ENCODE assay signal across 25 mouse cellular contexts in genomic region chr10:56737073-56737472, GRCm38 (mm10).
"Had no signal": no experiment of that assay in that cellular context is flagged by ENCODE, and none has a peak within 500 bp of the region (broad histone marks: within the 10 kb centered on the region; RNA-seq: fewer than 3 reads in every experiment).

No protein-coding gene starts in this region.

- H3K4me2 ChIP-seq: limb, embryonic 12.5 days; limb, embryonic 15.5 days; liver, embryonic 12.5 days; liver, embryonic 15.5 days; lung, embryonic 15.5 days; midbrain, embryonic 11.5 days; neural tube, embryonic 12.5 days; neural tube, embryonic 15.5 days; stomach, embryonic 15.5 days had no signal

- H3K4me3 ChIP-seq: layer of hippocampus, adult 2 months; limb, embryonic 12.5 days; limb, embryonic 15.5 days; liver, embryonic 12.5 days; liver, embryonic 15.5 days; lung, embryonic 15.5 days; neural tube, embryonic 12.5 days; neural tube, embryonic 15.5 days; stomach, embryonic 15.5 days had no signal

- H3K9ac ChIP-seq: limb, embryonic 12.5 days; limb, embryonic 15.5 days; liver, embryonic 12.5 days; liver, embryonic 15.5 days; lung, embryonic 15.5 days; neural tube, embryonic 12.5 days; neural tube, embryonic 15.5 days; stomach, embryonic 15.5 days had no signal

- H3K27ac ChIP-seq: kidney, postnatal 0 days; layer of hippocampus, adult 2 months; limb, embryonic 12.5 days; limb, embryonic 15.5 days; liver, embryonic 12.5 days; liver, embryonic 15.5 days; lung, embryonic 15.5 days; macrophage; neural tube, embryonic 12.5 days; neural tube, embryonic 15.5 days; stomach, embryonic 15.5 days had no signal

- H3K4me1 ChIP-seq: limb, embryonic 12.5 days; limb, embryonic 15.5 days; liver, embryonic 12.5 days; liver, embryonic 15.5 days; lung, embryonic 15.5 days; neural tube, embryonic 12.5 days; neural tube, embryonic 15.5 days; stomach, embryonic 15.5 days had no signal

- H3K27me3 ChIP-seq: limb, embryonic 12.5 days; limb, embryonic 15.5 days; liver, embryonic 12.5 days; liver, embryonic 15.5 days; lung, embryonic 15.5 days; neural tube, embryonic 12.5 days; neural tube, embryonic 15.5 days; stomach, embryonic 15.5 days had no signal

- H3K36me3 ChIP-seq: limb, embryonic 12.5 days; limb, embryonic 15.5 days; liver, embryonic 12.5 days; liver, embryonic 15.5 days; lung, embryonic 15.5 days; neural tube, embryonic 12.5 days; neural tube, embryonic 15.5 days; stomach, embryonic 15.5 days had no signal

- H3K9me3 ChIP-seq: limb, embryonic 12.5 days; limb, embryonic 15.5 days; liver, embryonic 12.5 days; liver, embryonic 15.5 days; lung, embryonic 15.5 days; neural tube, embryonic 12.5 days; neural tube, embryonic 15.5 days; stomach, embryonic 15.5 days had no signal

- DNase-seq: kidney, adult 2 months; kidney, postnatal 25 days; layer of hippocampus, postnatal 36 days; left cerebral cortex, postnatal 4 days; lung, adult 18-20 months; lung, postnatal 14 days; midbrain, embryonic 14.5 days; right cerebral cortex, adult 18-20 months; right cerebral cortex, postnatal 14 days; right cerebral cortex, postnatal 4 days; thymus, adult 18-20 months; thymus, postnatal 36 days had no signal

- ATAC-seq: intestine, postnatal 0 days; liver, embryonic 12.5 days had no signal
